Mouse (Mus musculus) ovary, adult 10 weeks (tissue): ENCODE data around the gene Gm16427. TPM values are rescaled to one million over a fixed set of nuclear protein-coding genes. Genes with fewer than 3 reads are reported as not detected.

Source experiments
- polyA plus RNA-seq: library from polyadenylated mRNA; stranded (reverse); fragments of 350-450 nt; fragmentation: Illumina TruSeq; extraction: RNeasy Lipid Tissue Mini Kit (QIAGEN cat#74804); gene quantifications from one replicate; pipeline ENCODE4 v1.2.3, GENCODE M21; 2014

Gene Gm16427
- polyA plus RNA-seq: 0.86 TPM

DNA sequence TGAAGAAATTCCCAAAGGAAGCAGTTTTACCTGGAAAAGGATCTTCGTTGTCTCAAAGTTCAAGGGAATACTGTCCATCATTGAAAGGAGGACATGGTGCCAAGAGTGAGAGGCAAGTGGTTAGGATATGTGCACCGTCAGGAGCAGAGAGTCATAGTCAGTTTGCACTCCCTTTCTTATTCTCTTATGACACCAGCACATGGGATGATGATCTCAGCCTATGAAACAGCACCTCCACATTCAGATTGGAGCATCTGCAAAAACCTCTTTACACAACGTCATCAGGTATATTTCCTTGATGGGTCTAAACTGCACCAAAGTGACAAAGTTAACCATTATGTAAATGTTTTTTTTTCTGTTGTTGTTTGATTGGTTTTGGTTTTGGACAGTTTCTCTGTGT lies at the start of gene Gm16427:
TSS of gene Gm16427 (minus strand) at position 101 of the 400 bp plus-strand sequence.

Other genes with a start within 250 kb of the Gm16427 start
- gene C87414, start 131.4 kb upstream of the Gm16427 start, polyA plus RNA-seq: 25.1 TPM